Mouse (Mus musculus) CD4-positive, CD25-positive, alpha-beta regulatory T cell, adult 2 months (primary cell): ENCODE results near the gene H2afy.
A peak's percentile ranks its signal among the peaks of the same experiment; 100 is the strongest.

Experiments
- DNase-seq: peaks from one replicate; pipeline ENCODE4 v3.0.0-alpha.2; 2012; ENCODE audit warnings: low read depth, low spot score

H2afy gene

GRCm38 (mm10) chr13:56145523-56145922 is 9.4 kb upstream of the H2afy start:
- peak; percentile 77 for DNase-seq

- no peak for DNase-seq
Observed at GRCm38 (mm10) chr13:56144021-56144420, 7.9 kb upstream of the H2afy start.

GRCm38 (mm10) chr13:56143151-56143513 is 7.0 kb upstream of the H2afy start:
- DNase-seq = no peak

- peak; percentile 38 for DNase-seq
Observed at GRCm38 (mm10) chr13:56142382-56143150, 6.4 kb upstream of the H2afy start.

- DNase-seq = no peak
Observed at GRCm38 (mm10) chr13:56139167-56139751, 3.1 kb upstream of the H2afy start.

GRCm38 (mm10) chr13:56135231-56136052 is 719 bp downstream of the H2afy start:
- peak; percentile 83 for DNase-seq

- DNase-seq = peak; percentile 43
Observed at GRCm38 (mm10) chr13:56134631-56135181, 1.5 kb downstream of the H2afy start.

GRCm38 (mm10) chr13:56134031-56134430 is 2.1 kb downstream of the H2afy start:
- peak; percentile 41 for DNase-seq

- no peak for DNase-seq
Observed at GRCm38 (mm10) chr13:56132941-56133340, 3.2 kb downstream of the H2afy start.

- DNase-seq = peak; percentile 62
Observed at GRCm38 (mm10) chr13:56132326-56132936, 3.7 kb downstream of the H2afy start.

GRCm38 (mm10) chr13:56130544-56130943 is 5.6 kb downstream of the H2afy start:
- DNase-seq = peak; percentile 23

- no peak for DNase-seq
Observed at GRCm38 (mm10) chr13:56129578-56129977, 6.6 kb downstream of the H2afy start.

- no peak for DNase-seq
Observed at GRCm38 (mm10) chr13:56129014-56129413, 7.1 kb downstream of the H2afy start.

- DNase-seq = no peak
Observed at GRCm38 (mm10) chr13:56125632-56126031, 10.5 kb downstream of the H2afy start.

- no peak for DNase-seq
Observed at GRCm38 (mm10) chr13:56123075-56123474, 13.1 kb downstream of the H2afy start.

GRCm38 (mm10) chr13:56117991-56118765 is 18.0 kb downstream of the H2afy start:
- no peak for DNase-seq

- no peak for DNase-seq
Observed at GRCm38 (mm10) chr13:56115906-56116305, 20.3 kb downstream of the H2afy start.

GRCm38 (mm10) chr13:56115386-56115785 is 20.8 kb downstream of the H2afy start:
- no peak for DNase-seq

- no peak for DNase-seq
Observed at GRCm38 (mm10) chr13:56113431-56114248, 22.5 kb downstream of the H2afy start.

- DNase-seq = no peak
Observed at GRCm38 (mm10) chr13:56112980-56113379, 23.2 kb downstream of the H2afy start.
